Comparison of ENCODE assay signal across 11 mouse cellular contexts in the genomic region with DNA sequence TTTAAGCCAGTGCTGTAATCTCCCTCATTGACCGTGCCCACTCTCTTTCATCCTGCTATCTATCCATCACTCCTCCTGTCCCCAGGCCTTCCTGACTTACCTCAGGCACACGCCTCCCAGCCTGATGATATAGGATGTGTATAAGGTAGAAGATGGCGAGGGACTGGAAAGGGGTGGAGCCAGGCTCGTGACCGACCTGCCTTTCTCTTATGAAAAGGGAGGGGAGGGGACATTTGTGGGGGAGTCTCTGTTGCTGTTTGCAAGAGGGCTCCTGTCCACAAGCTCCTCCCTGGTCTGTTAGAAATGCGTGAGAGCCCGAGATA. TPM values are rescaled to one million over a fixed set of nuclear protein-coding genes. Genes with fewer than 3 reads are reported as not detected.
DNase-seq lines count a peak whose midpoint lies in the region; ATAC-seq and TF ChIP-seq lines count a peak whose summit lies in the region.
"Had no signal": no experiment of that assay in that cellular context is flagged by ENCODE, and none has a peak within 500 bp of the region (broad histone marks: within the 10 kb centered on the region; RNA-seq: fewer than 3 reads in every experiment).

A gene (minus strand): TSS at position 170 of the 323 bp plus-strand sequence.

- H3K4me1 ChIP-seq in heart, embryonic 13.5 days = peaks cover 14% of the 10 kb centered on the region
- no peaks in the 10 kb centered on the region for H3K4me1 ChIP-seq in heart, adult 2 months (ENCODE audit: control insufficient read depth, insufficient read depth, low read length)
- no peaks in the 10 kb centered on the region for H3K4me1 ChIP-seq in stomach, embryonic 14.5 days (ENCODE audit: control insufficient read depth, insufficient read depth, low read length)
- 0 out of 2 replicates have a peak, but pooled peaks cover 3% of the 10 kb centered on the region for H3K4me1 ChIP-seq in stomach, postnatal 0 days (replicated peaks; ENCODE audit: control insufficient read depth, insufficient read depth)
- peaks cover 60 to 78% of the 10 kb centered on the region in 2 experiments for H3K4me1 ChIP-seq in liver, embryonic 14.5 days (replicated peaks; ENCODE audit: control insufficient read depth in 2 of 2, insufficient read depth in 2 of 2, low read length in 1 of 2)
- H3K4me1 ChIP-seq in neural tube, embryonic 15.5 days = no peaks in the 10 kb centered on the region

- no peaks in the 10 kb centered on the region for H3K9me3 ChIP-seq in heart, embryonic 13.5 days
- H3K9me3 ChIP-seq in stomach, embryonic 14.5 days (ENCODE audit: control insufficient read depth, low read depth, low read length) = no peaks in the 10 kb centered on the region
- H3K9me3 ChIP-seq in stomach, postnatal 0 days (ENCODE audit: control insufficient read depth, low read length) = no peaks in the 10 kb centered on the region
- no peaks in the 10 kb centered on the region for H3K9me3 ChIP-seq in liver, embryonic 14.5 days (ENCODE audit: control insufficient read depth, low read length)
- H3K9me3 ChIP-seq in neural tube, embryonic 15.5 days (replicated peaks) = no peaks in the 10 kb centered on the region

- 0 out of 2 replicates have a peak within 1 kb of the TSS, but pooled peaks have one; percentile 15 for H3K4me3 ChIP-seq in heart, embryonic 13.5 days
- H3K4me3 ChIP-seq in heart, adult 2 months = no peak within 1 kb of the TSS
- no peak within 1 kb of the TSS for H3K4me3 ChIP-seq in stomach, embryonic 14.5 days (ENCODE audit: low read depth, low read length)
- H3K4me3 ChIP-seq in stomach, postnatal 0 days (ENCODE audit: low read depth, low read length) = no peak within 1 kb of the TSS
- peak within 1 kb of the TSS; percentile 68 to 84 for H3K4me3 ChIP-seq in liver, embryonic 14.5 days (ENCODE audit: insufficient read depth in 1 of 2, low read depth in 2 of 2, low read length in 2 of 2)
- no peak within 1 kb of the TSS for H3K4me3 ChIP-seq in neural tube, embryonic 15.5 days (replicated peaks)

- no peaks in the 10 kb centered on the region for H3K36me3 ChIP-seq in heart, embryonic 13.5 days
- no peaks in the 10 kb centered on the region for H3K36me3 ChIP-seq in heart, adult 2 months (ENCODE audit: control insufficient read depth, insufficient read depth, low read length)
- no peaks in the 10 kb centered on the region for H3K36me3 ChIP-seq in stomach, embryonic 14.5 days (ENCODE audit: control insufficient read depth, insufficient read depth, low read length)
- H3K36me3 ChIP-seq in stomach, postnatal 0 days (ENCODE audit: control insufficient read depth, insufficient read depth, low read length) = no peaks in the 10 kb centered on the region
- peaks cover 21% of the 10 kb centered on the region for H3K36me3 ChIP-seq in liver, embryonic 14.5 days (replicated peaks; ENCODE audit: control insufficient read depth, insufficient read depth, low read depth)
- H3K36me3 ChIP-seq in neural tube, embryonic 15.5 days = no peaks in the 10 kb centered on the region

- no peak for TF ChIP-seq POLR2A in heart, adult 2 months (IDR thresholded peaks at IDR 0.05; ENCODE audit: insufficient read depth, low read depth, low read length)

- no peak for TF ChIP-seq EP300 in heart, adult 2 months (IDR thresholded peaks at IDR 0.05; ENCODE audit: insufficient read depth, low read depth, low read length)
- TF ChIP-seq EP300 in stomach, postnatal 0 days (optimal IDR thresholded peaks at IDR 0.05) = no peak
- TF ChIP-seq EP300 in liver, embryonic 14.5 days (IDR thresholded peaks at IDR 0.05; ENCODE audit: low read depth) = no peak

- TF ChIP-seq CTCF in heart, adult 2 months (IDR thresholded peaks at IDR 0.05) = no peak
- TF ChIP-seq CTCF in stomach, postnatal 0 days (IDR thresholded peaks at IDR 0.05; ENCODE audit: low read depth) = no peak
- TF ChIP-seq CTCF in liver, embryonic 14.5 days (IDR thresholded peaks at IDR 0.05; ENCODE audit: low read depth) = no peak

- no peak within 1 kb of the TSS for H3K9ac ChIP-seq in heart, embryonic 13.5 days
- no peak within 1 kb of the TSS for H3K9ac ChIP-seq in heart, adult 2 months (ENCODE audit: low read depth, low read length)
- H3K9ac ChIP-seq in stomach, embryonic 14.5 days (replicated peaks; ENCODE audit: low read depth, low read length) = no peak within 1 kb of the TSS
- H3K9ac ChIP-seq in stomach, postnatal 0 days (ENCODE audit: low read length) = no peak within 1 kb of the TSS
- H3K9ac ChIP-seq in liver, embryonic 14.5 days (replicated peaks) = peak within 1 kb of the TSS; percentile 86
- H3K9ac ChIP-seq in neural tube, embryonic 15.5 days (replicated peaks) = no peak within 1 kb of the TSS

- no peak for DNase-seq in heart, adult 2 months
- DNase-seq in stomach, postnatal 0 days (ENCODE audit: low spot score) = no peak
- DNase-seq in liver, embryonic 14.5 days (ENCODE audit: low read depth in 3 of 3, low spot score in 3 of 3) = peak; percentile 78 to 82 (median 79)
- no peak for DNase-seq in MN1 (ENCODE audit: low spot score)
- DNase-seq in embryo, embryonic 10.5 days (ENCODE audit: low spot score) = no peak
- DNase-seq: heart, postnatal 14 days; thymus, adult 18-20 months had no signal

- intact Hi-C loops in heart, adult 2 months (cut with DNase I) = loop anchor here (5.0 kb wide), 1 partner anchor 34 kb away; no protein-coding TSS in a partner anchor

- H3K4me2 ChIP-seq in heart, embryonic 13.5 days = peak within 1 kb of the TSS; percentile 35; the same call in 1 of the 2 replicates
- H3K4me2 ChIP-seq in stomach, embryonic 14.5 days (replicated peaks; ENCODE audit: low read depth, low read length) = no peak within 1 kb of the TSS
- H3K4me2 ChIP-seq in stomach, postnatal 0 days (replicated peaks; ENCODE audit: low read depth) = no peak within 1 kb of the TSS
- peak within 1 kb of the TSS; percentile 91 for H3K4me2 ChIP-seq in liver, embryonic 14.5 days (ENCODE audit: low read depth)
- no peak within 1 kb of the TSS for H3K4me2 ChIP-seq in neural tube, embryonic 15.5 days

- no peak within 1 kb of the TSS for H3K27ac ChIP-seq in heart, embryonic 13.5 days (replicated peaks)
- H3K27ac ChIP-seq in heart, adult 2 months = no peak within 1 kb of the TSS
- H3K27ac ChIP-seq in stomach, embryonic 14.5 days (ENCODE audit: low read length) = no peak within 1 kb of the TSS
- H3K27ac ChIP-seq in stomach, postnatal 0 days (replicated peaks) = no peak within 1 kb of the TSS
- H3K27ac ChIP-seq in liver, embryonic 14.5 days = peak within 1 kb of the TSS; percentile 97
- H3K27ac ChIP-seq in neural tube, embryonic 15.5 days (replicated peaks) = no peak within 1 kb of the TSS

- WGBS in heart, embryonic 13.5 days = 62% methylated on average over 7 of the region's 7 CpGs
- 67% methylated on average over 7 of the region's 7 CpGs for WGBS in heart, adult 2 months
- 45% methylated on average over 7 of the region's 7 CpGs for WGBS in stomach, embryonic 14.5 days
- 44% methylated on average over 7 of the region's 7 CpGs for WGBS in stomach, postnatal 0 days
- 8% methylated on average over 7 of the region's 7 CpGs for WGBS in liver, embryonic 14.5 days (ENCODE audit: insufficient replicate concordance)
- WGBS in neural tube, embryonic 15.5 days = 63% methylated on average over 7 of the region's 7 CpGs

- no peaks in the 10 kb centered on the region for H3K79me2 ChIP-seq in heart, adult 2 months (replicated peaks; ENCODE audit: control insufficient read depth, insufficient read depth, low read length)

- H3K27me3 ChIP-seq in heart, embryonic 13.5 days (replicated peaks) = no peaks in the 10 kb centered on the region
- H3K27me3 ChIP-seq in heart, adult 2 months (ENCODE audit: control insufficient read depth, insufficient read depth, low read length) = no peaks in the 10 kb centered on the region
- H3K27me3 ChIP-seq in stomach, embryonic 14.5 days (ENCODE audit: control insufficient read depth, insufficient read depth, low read length) = no peaks in the 10 kb centered on the region
- H3K27me3 ChIP-seq in stomach, postnatal 0 days (ENCODE audit: control insufficient read depth, insufficient read depth, low read length) = no peaks in the 10 kb centered on the region
- no peaks in the 10 kb centered on the region for H3K27me3 ChIP-seq in liver, embryonic 14.5 days (ENCODE audit: control insufficient read depth, insufficient read depth, low read length)
- 0 out of 2 replicates have a peak, but pooled peaks cover 3% of the 10 kb centered on the region for H3K27me3 ChIP-seq in neural tube, embryonic 15.5 days (replicated peaks)

- ATAC-seq in heart, embryonic 13.5 days (ENCODE audit: extremely low read depth, insufficient number of reproducible peaks, low FRiP score, low TSS enrichment) = no peak
- ATAC-seq in stomach, embryonic 14.5 days (ENCODE audit: insufficient number of reproducible peaks, insufficient read depth, low FRiP score, low read depth) = peak; percentile 34; the same call in 1 of the 2 replicates
- no peak for ATAC-seq in stomach, postnatal 0 days (ENCODE audit: low FRiP score, low TSS enrichment)
- ATAC-seq in liver, embryonic 14.5 days (ENCODE audit: insufficient read depth) = peak; percentile 74
- ATAC-seq in neural tube, embryonic 15.5 days (ENCODE audit: low FRiP score) = no peak

RNA-seq across cellular contexts. Expression of the gene that starts here (rescaled TPM):
- 8.8 and 9.0 TPM in 2 replicates for polyA plus RNA-seq in heart, embryonic 13.5 days (2015; fragmentation: Nextera tagmentation; extraction: Ambion mirVana)
- 1 to 10 TPM in 1 of 2 experiments, not detected in 1; 1.9 TPM for total RNA-seq in heart, adult 2 months (2021)
- polyA plus RNA-seq in heart, adult 2 months (2012; rRNA removed) = 0.82 and 5.4 TPM in 2 replicates
- polyA plus RNA-seq in stomach, embryonic 14.5 days (2014; fragmentation: Nextera tagmentation; extraction: Ambion mirVana) = 0.82 and 1.5 TPM in 2 replicates
- 0.41 and 0.51 TPM in 2 replicates for polyA plus RNA-seq in stomach, postnatal 0 days (2015; fragmentation: Nextera tagmentation; extraction: Ambion mirVana)
- polyA plus RNA-seq in liver, embryonic 14.5 days (2012; rRNA removed) = 169 and 210 TPM in 2 replicates
- 168 and 176 TPM in 2 replicates for polyA plus RNA-seq in liver, embryonic 14.5 days (2014; fragmentation: Nextera tagmentation; extraction: Ambion mirVana)
- polyA plus RNA-seq in neural tube, embryonic 15.5 days (2015; fragmentation: Nextera tagmentation; extraction: Ambion mirVana) = 0.69 and 1.1 TPM in 2 replicates
- polyA plus RNA-seq: frontal cortex, adult 2 months had no signal

Comparison
In these comparisons a context has a peak if more than half of its experiments do, and no peak if none do; other contexts are left out.
1. RNA of the gene that starts here (polyA plus RNA-seq): 168 to 210 TPM in liver, embryonic 14.5 days; 8.8 to 9.0 TPM in heart, embryonic 13.5 days, 0.82 to 5.4 TPM in heart, adult 2 months, 0.69 to 1.1 TPM in neural tube, embryonic 15.5 days, 0.82 to 1.5 TPM in stomach, embryonic 14.5 days and 0.41 to 0.51 TPM in stomach, postnatal 0 days; every median in the first group is over 10 times any median in the second.
2. ATAC-seq: peak in stomach, embryonic 14.5 days (single experiment) and liver, embryonic 14.5 days (single experiment); none in heart, embryonic 13.5 days (single experiment), stomach, postnatal 0 days (single experiment) and neural tube, embryonic 15.5 days (single experiment).
3. H3K4me3 ChIP-seq: peak in heart, embryonic 13.5 days (single experiment) and liver, embryonic 14.5 days (2 of 2); none in heart, adult 2 months (single experiment), stomach, embryonic 14.5 days (single experiment), stomach, postnatal 0 days (single experiment) and neural tube, embryonic 15.5 days (single experiment).
4. H3K4me2 ChIP-seq: peak in heart, embryonic 13.5 days (single experiment) and liver, embryonic 14.5 days (single experiment); none in stomach, embryonic 14.5 days (single experiment), stomach, postnatal 0 days (single experiment) and neural tube, embryonic 15.5 days (single experiment).
5. DNase-seq: peak in liver, embryonic 14.5 days (3 of 3); none in heart, adult 2 months (0 of 2), stomach, postnatal 0 days (single experiment), MN1 (single experiment) and embryo, embryonic 10.5 days (single experiment).